Mouse (Mus musculus): ENCODE data around the gene Nelfb. TPM values are rescaled to one million over a fixed set of nuclear protein-coding genes. Genes with fewer than 3 reads are reported as not detected.

Gene Nelfb
- polyA plus RNA-seq, 1 experiment from 2014 or later = 99.9 TPM

DNA sequence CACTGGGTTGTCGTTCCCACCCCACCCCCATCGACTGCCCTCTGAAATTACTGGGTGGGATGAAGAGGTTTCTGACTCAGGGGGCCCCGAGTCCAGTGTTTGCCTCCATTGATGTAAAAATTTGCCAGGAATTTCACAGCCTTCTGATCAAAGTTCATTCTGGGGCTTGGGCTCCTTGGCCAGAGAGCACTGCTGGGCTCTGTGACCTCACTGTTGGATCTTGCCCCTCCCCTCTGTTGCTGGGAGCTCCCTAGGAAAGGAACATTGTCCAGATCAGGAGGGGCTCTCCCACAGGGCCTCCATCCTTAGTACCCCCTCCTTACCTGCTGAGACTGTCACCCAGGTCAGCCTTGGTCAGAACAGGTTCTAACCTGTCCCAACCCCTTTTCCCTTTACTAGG, 3.2 kb upstream of the Nelfb start, which contains the start of gene Stpg3:
Stpg3 (minus strand) TSS at position 194 of the 400 bp plus-strand sequence.
- Histone ChIP-seq H3K9ac (ENCODE audit: low read depth, low read length) (no peak within 1 kb of the TSS), H3K27me3 (replicated peaks; ENCODE audit: control insufficient read depth, insufficient read depth, low read length) (no peaks in the 10 kb centered on the region), H3K4me2 (ENCODE audit: low read depth, low read length) (no peak within 1 kb of the TSS), H3K4me1 (ENCODE audit: control insufficient read depth, insufficient read depth, low read length) (peaks cover 15% of the 10 kb centered on the region), H3K27ac (ENCODE audit: low read length) (no peak within 1 kb of the TSS), H3K9me3 (ENCODE audit: control insufficient read depth, low read length) (no peaks in the 10 kb centered on the region), H3K4me3 (ENCODE audit: low read length) (no peak within 1 kb of the TSS), H3K36me3 (ENCODE audit: control insufficient read depth, insufficient read depth, low read length) (no peaks in the 10 kb centered on the region)
- WGBS = 52% methylated on average over 3 of the region's 3 CpGs
- no peak; the same call in 1 of the 2 replicates for ATAC-seq

DNA sequence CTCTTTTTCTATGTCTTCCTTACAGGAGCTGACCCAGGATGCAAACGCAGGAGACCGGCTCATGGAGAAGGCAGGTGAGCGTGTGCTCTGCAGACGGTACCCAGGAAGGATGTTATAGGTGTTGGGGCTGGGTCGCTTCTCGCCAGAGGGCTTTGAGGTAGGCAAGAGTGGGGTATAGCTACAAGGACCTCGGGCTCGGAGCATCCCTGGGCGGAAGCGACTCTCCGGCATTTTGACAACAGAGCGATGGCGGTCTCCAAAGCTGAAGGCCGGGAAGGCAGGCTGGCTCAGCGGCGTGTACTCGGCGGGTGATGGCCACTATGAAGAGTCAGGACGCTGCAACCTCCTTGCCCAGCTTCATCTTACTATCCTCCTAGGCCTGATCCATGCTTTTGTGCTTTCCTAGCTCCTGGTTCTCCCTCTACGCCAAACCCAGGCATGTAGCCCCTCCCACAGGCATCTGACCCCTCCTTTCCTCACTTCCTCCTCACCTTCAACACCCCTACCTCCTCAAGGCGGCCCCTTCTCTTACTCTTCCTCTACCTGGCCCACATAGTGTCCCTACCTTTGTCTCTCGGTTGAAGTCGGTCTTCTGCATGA, 2.1 kb upstream of the Nelfb start:
- 60% methylated on average over 23 of the region's 23 CpGs for WGBS
- Histone ChIP-seq H3K4me2 (ENCODE audit: low read depth, low read length) (no peak overlapping the region), H3K4me3 (ENCODE audit: low read length) (no peak overlapping the region), H3K27ac (ENCODE audit: low read length) (no peak overlapping the region), H3K27me3 (replicated peaks; ENCODE audit: control insufficient read depth, insufficient read depth, low read length) (no peaks in the 10 kb centered on the region), H3K9me3 (ENCODE audit: control insufficient read depth, low read length) (no peaks in the 10 kb centered on the region), H3K4me1 (ENCODE audit: control insufficient read depth, insufficient read depth, low read length) (peaks cover 18% of the 10 kb centered on the region), H3K36me3 (ENCODE audit: control insufficient read depth, insufficient read depth, low read length) (no peaks in the 10 kb centered on the region), H3K9ac (ENCODE audit: low read depth, low read length) (no peak overlapping the region)
- no peak for ATAC-seq

DNA sequence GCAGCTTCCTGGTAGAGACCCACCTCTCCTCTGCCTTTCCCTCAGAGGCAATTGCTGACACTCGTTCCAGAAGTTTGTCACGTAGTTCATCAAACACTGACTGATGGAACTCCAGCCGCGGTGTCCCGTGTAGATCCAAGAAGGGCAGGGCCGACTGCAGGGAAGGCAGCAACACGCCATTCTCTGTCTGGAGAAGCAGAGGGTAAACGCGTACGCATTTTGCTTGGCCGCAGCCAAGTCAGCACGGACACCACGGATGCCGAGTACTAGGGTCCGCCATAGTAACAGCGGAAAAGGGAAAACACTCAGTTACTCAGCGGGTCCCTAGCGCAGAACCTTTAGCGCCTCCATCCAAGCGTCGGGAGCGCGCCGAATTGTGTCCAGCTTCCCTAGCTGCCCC, 603 bp downstream of the Nelfb start:
- Histone ChIP-seq H3K9me3 (ENCODE audit: control insufficient read depth, low read length) (no peaks in the 10 kb centered on the region), H3K27me3 (replicated peaks; ENCODE audit: control insufficient read depth, insufficient read depth, low read length) (no peaks in the 10 kb centered on the region), H3K36me3 (ENCODE audit: control insufficient read depth, insufficient read depth, low read length) (peaks cover 7% of the 10 kb centered on the region; the same call in 1 of the 2 replicates), H3K27ac (ENCODE audit: low read length) (peak overlapping the region; percentile 84), H3K4me3 (ENCODE audit: low read length) (peak overlapping the region; percentile 96), H3K4me1 (ENCODE audit: control insufficient read depth, insufficient read depth, low read length) (peaks cover 18% of the 10 kb centered on the region), H3K9ac (ENCODE audit: low read depth, low read length) (peak overlapping the region; percentile 97), H3K4me2 (ENCODE audit: low read depth, low read length) (peak overlapping the region; percentile 90)
- under 1% methylated on average over 24 of the region's 24 CpGs for WGBS
- no peak; the same call in none of the 2 replicates for ATAC-seq

DNA sequence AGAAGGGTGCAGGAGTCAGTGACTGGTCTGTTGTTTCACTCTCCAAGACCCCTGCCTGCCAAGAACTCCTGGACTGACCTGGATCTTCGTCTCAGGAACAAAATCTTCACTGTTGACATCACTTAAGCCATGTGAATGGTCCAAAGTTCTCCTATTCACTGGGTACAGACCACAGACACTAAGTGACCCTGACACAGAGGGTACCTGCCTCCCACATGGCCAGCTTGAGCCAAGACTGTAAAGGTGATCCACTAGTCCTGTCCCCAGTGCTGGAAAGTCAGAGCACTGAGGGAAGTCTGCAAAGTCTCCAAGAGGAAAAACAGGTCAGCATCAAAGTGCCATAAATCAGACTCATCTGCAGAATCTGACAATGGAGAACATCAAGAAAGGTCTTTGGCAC, 3.7 kb downstream of the Nelfb start:
- Histone ChIP-seq H3K4me3 (ENCODE audit: low read length) (no peak overlapping the region), H3K4me2 (ENCODE audit: low read depth, low read length) (no peak overlapping the region), H3K27me3 (replicated peaks; ENCODE audit: control insufficient read depth, insufficient read depth, low read length) (no peaks in the 10 kb centered on the region), H3K27ac (ENCODE audit: low read length) (no peak overlapping the region), H3K9me3 (ENCODE audit: control insufficient read depth, low read length) (no peaks in the 10 kb centered on the region), H3K4me1 (ENCODE audit: control insufficient read depth, insufficient read depth, low read length) (peaks cover 14% of the 10 kb centered on the region), H3K36me3 (ENCODE audit: control insufficient read depth, insufficient read depth, low read length) (peaks cover 19% of the 10 kb centered on the region), H3K9ac (ENCODE audit: low read depth, low read length) (no peak overlapping the region)
- whole genome bisulfite sequencing = 77% methylated on average over 1 of the region's 1 CpGs
- ATAC-seq = no peak

DNA sequence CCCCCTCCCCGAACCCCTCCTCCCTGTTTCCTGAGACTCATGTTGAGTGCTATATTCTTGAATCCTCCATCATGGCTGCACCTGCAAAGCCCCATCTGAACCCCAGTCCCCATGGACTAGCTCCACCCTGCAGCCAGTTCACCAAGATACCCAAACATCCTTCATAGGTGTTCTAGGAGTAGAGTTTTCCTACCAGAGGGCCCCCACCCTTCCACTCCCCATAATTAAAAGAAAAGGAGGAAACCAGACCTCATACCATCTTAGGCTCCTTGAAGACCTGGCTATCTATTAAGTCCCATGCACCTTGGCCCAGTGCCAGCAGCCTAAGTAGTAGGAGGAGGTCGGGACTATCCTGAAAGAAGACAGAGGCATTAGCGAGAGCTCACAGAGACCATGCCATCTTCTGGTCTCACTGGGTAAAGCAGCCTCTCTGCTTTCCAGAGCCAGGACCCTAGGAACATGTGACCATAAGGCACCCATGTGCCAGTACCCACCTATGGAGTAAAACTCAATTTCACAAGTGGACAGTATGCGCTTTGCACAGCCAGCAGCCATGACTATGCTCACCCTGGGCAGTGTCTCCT, 7.6 kb downstream of the Nelfb start:
- Histone ChIP-seq H3K9me3 (ENCODE audit: control insufficient read depth, low read length) (no peaks in the 10 kb centered on the region), H3K36me3 (ENCODE audit: control insufficient read depth, insufficient read depth, low read length) (peaks cover 19% of the 10 kb centered on the region), H3K4me3 (ENCODE audit: low read length) (no peak overlapping the region), H3K4me1 (ENCODE audit: control insufficient read depth, insufficient read depth, low read length) (0 out of 2 replicates have a peak, but pooled peaks cover 4% of the 10 kb centered on the region), H3K27me3 (replicated peaks; ENCODE audit: control insufficient read depth, insufficient read depth, low read length) (no peaks in the 10 kb centered on the region), H3K4me2 (ENCODE audit: low read depth, low read length) (no peak overlapping the region), H3K9ac (ENCODE audit: low read depth, low read length) (no peak overlapping the region), H3K27ac (ENCODE audit: low read length) (no peak overlapping the region)
- 64% methylated on average over 4 of the region's 4 CpGs for WGBS
- 0 out of 2 replicates have a peak, but pooled peaks have one; percentile 13 for ATAC-seq

DNA sequence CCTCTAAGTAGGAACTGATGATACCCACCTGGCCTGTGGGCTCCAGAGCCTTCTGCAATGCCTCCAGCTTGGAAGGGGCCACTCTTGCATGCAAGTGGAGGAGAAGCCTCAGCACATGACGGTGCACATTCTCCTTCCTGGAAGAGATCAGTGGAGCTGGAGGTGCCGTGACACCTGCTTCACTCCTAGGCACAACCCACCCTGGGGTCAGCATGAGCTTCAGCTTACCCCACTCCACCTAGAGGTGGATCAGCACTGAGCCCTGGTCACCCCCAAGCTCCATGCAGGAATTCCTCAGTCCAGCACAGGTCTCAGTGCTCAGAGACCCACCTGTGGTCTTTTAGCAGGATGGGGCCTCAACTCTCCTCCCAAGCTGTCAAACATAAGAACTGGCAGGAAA, 10.7 kb downstream of the Nelfb start:
- Histone ChIP-seq H3K4me2 (ENCODE audit: low read depth, low read length) (no peak overlapping the region), H3K36me3 (ENCODE audit: control insufficient read depth, insufficient read depth, low read length) (peaks cover 11% of the 10 kb centered on the region), H3K9ac (ENCODE audit: low read depth, low read length) (no peak overlapping the region), H3K4me1 (ENCODE audit: control insufficient read depth, insufficient read depth, low read length) (peaks cover 16% of the 10 kb centered on the region; the same call in 1 of the 2 replicates), H3K9me3 (ENCODE audit: control insufficient read depth, low read length) (no peaks in the 10 kb centered on the region), H3K27me3 (replicated peaks; ENCODE audit: control insufficient read depth, insufficient read depth, low read length) (no peaks in the 10 kb centered on the region), H3K27ac (ENCODE audit: low read length) (no peak overlapping the region), H3K4me3 (ENCODE audit: low read length) (no peak overlapping the region)
- WGBS = 89% methylated on average over 2 of the region's 2 CpGs
- ATAC-seq = no peak

DNA sequence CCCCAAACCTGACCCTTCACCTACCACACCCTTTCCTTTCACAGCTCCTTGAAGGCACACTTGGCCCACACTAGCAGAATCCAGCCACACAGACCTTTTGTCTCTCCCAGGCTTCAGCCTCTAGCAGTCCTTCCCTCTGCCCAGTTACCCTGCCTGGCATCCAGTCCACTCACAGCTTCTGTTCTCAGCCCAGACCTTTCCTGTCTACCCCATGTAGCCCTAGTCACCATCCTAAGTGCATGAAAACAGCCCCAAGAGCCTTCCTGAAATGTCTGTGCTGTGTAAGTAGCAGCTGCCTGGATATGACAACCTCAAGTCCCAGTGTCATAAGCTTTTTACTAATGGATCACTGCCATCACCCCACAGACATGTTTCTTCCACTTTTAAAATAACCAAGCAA, 13.3 kb downstream of the Nelfb start:
- no peaks in the 10 kb centered on the region for H3K9me3 ChIP-seq (ENCODE audit: control insufficient read depth, low read length)
- ATAC-seq = no peak
- peaks cover 32% of the 10 kb centered on the region for H3K4me1 ChIP-seq (ENCODE audit: control insufficient read depth, insufficient read depth, low read length)
- H3K27ac ChIP-seq (ENCODE audit: low read length) = peak overlapping the region; percentile 86
- H3K4me3 ChIP-seq (ENCODE audit: low read length) = no peak overlapping the region
- peak overlapping the region; percentile 26 for H3K9ac ChIP-seq (ENCODE audit: low read depth, low read length)
- no peaks in the 10 kb centered on the region for H3K27me3 ChIP-seq (replicated peaks; ENCODE audit: control insufficient read depth, insufficient read depth, low read length)
- H3K36me3 ChIP-seq (ENCODE audit: control insufficient read depth, insufficient read depth, low read length) = peaks cover 3% of the 10 kb centered on the region
- H3K4me2 ChIP-seq (ENCODE audit: low read depth, low read length) = no peak overlapping the region

DNA sequence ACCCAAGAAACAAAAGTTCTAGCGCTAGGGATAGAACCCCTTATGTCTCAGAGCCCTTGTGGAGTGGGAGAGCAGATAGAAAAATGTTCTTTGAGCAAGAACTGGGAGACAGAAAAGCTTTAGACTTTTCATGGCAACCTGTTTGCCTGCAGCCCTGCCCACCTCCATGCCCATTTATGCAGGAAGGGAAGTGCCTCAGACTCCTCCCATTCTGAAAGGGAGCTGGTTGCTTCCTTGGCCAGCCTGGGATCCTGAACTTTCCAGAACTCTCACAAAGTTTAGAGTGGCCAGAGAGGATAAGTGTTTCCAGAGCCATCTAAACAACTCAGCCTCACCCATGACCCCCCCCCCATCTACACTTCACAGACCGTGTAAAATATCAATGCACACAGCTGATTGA, 14.1 kb downstream of the Nelfb start:
- H3K4me3 ChIP-seq (ENCODE audit: low read length) = peak overlapping the region; percentile 54; the same call in 1 of the 2 replicates

DNA sequence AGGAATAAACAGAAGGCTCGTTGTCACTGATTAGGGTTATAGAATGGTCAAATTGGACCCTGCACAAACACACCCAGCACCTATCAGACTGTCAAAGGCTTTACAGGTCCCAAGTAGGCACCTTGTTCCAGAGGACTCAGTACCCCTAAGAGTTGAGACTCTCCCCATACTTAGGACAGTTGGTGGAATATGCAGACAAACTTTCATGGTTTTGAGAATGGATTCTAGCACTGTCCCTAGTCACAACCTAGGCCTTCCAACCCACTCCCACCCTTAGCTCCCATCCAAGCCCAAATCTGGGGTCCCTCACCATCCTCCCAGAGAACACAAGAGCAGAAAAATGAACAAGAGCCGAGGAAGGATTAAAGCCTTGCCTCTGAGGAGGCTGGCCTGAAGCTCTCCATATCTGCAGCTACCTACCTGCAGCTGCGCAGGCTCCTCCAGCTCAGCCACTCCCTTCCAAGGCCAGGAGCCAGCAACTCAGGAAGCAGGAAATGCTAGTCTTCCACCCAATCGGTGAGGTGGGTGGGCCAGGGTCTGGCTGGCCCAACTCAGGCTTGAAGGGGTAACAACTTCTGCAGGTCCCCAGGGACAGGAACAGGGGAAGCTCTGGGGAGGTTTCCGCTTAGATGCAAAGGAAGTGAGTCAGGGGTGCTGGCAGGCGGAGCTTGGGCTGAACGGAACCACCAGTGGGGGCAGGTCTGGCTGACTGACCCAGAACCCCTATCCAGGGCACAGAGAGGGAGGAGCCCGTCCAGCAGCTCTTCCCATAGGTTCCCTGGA, 14.9 kb downstream of the Nelfb start, which contains the start of gene Tor4a:
Tor4a (minus strand) TSS at position 715 of the 783 bp plus-strand sequence.
- Histone ChIP-seq H3K4me3 (ENCODE audit: low read length) (peak within 1 kb of the TSS; percentile 54), H3K9me3 (ENCODE audit: control insufficient read depth, low read length) (no peaks in the 10 kb centered on the region), H3K27me3 (replicated peaks; ENCODE audit: control insufficient read depth, insufficient read depth, low read length) (no peaks in the 10 kb centered on the region), H3K4me1 (ENCODE audit: control insufficient read depth, insufficient read depth, low read length) (peaks cover 32% of the 10 kb centered on the region), H3K9ac (ENCODE audit: low read depth, low read length) (peak within 1 kb of the TSS; percentile 68), H3K4me2 (ENCODE audit: low read depth, low read length) (peak within 1 kb of the TSS; percentile 76), H3K36me3 (ENCODE audit: control insufficient read depth, insufficient read depth, low read length) (no peaks in the 10 kb centered on the region; the same call in 1 of the 2 replicates), H3K27ac (ENCODE audit: low read length) (peak within 1 kb of the TSS; percentile 86)
- WGBS = 8% methylated on average over 8 of the region's 8 CpGs
- ATAC-seq = peak; percentile 82

More for the DNA sequence above, 14.1 kb downstream of the Nelfb start:
- Histone ChIP-seq H3K9me3 (ENCODE audit: control insufficient read depth, low read length) (no peaks in the 10 kb centered on the region), H3K4me2 (ENCODE audit: low read depth, low read length) (peak overlapping the region; percentile 76), H3K4me1 (ENCODE audit: control insufficient read depth, insufficient read depth, low read length) (peaks cover 32% of the 10 kb centered on the region), H3K27me3 (replicated peaks; ENCODE audit: control insufficient read depth, insufficient read depth, low read length) (no peaks in the 10 kb centered on the region), H3K36me3 (ENCODE audit: control insufficient read depth, insufficient read depth, low read length) (no peaks in the 10 kb centered on the region; the same call in 1 of the 2 replicates), H3K9ac (ENCODE audit: low read depth, low read length) (peak overlapping the region; percentile 68), H3K27ac (ENCODE audit: low read length) (peak overlapping the region; percentile 86)
- ATAC-seq = 0 out of 2 replicates have a peak, but pooled peaks have one; percentile 9
- 33% methylated on average over 2 of the region's 2 CpGs for WGBS
